Mouse (Mus musculus) testis, adult 2 months (tissue): ENCODE measurements around the gene Gbgt1.

Source experiments
- CTCF ChIP-seq: fragments of 200-500 bp; IDR thresholded peaks from 2 replicates; pipeline ENCODE4 v1.5.1; 2012; ENCODE audit warnings: low read depth, mild to moderate bottlenecking, inconsistent platforms, low read length, moderate library complexity; ENCODE audit not compliant: control insufficient read depth, insufficient read depth, insufficient replicate concordance
- POLR2A ChIP-seq: fragments of 200-500 bp; IDR thresholded peaks from 2 replicates; pipeline ENCODE4 v1.6.1; 2012; ENCODE audit warnings: low read depth, mild to moderate bottlenecking, inconsistent platforms, low read length, moderate library complexity; ENCODE audit not compliant: control insufficient read depth

GRCm38 (mm10) chr2:28465836-28466518 is 30.7 kb upstream of the Gbgt1 start, which contains the start of gene 1700007K13Rik:
- TF ChIP-seq CTCF (no peak), POLR2A (peak; percentile 50; the same call in 1 of the 2 replicates)
